Mouse (Mus musculus) stomach, postnatal 0 days (tissue): ENCODE data around the gene Ost4.

Experiments
- CTCF ChIP-seq: IDR thresholded peaks from 2 replicates; pipeline ENCODE4 v1.5.1; 2016; ENCODE audit warnings: antibody characterized with exemption, low read depth, mild to moderate bottlenecking, moderate library complexity
- EP300 ChIP-seq: optimal IDR thresholded peaks from 2 replicates; pipeline ENCODE3; 2016; ENCODE audit warnings: antibody characterized with exemption

DNA sequence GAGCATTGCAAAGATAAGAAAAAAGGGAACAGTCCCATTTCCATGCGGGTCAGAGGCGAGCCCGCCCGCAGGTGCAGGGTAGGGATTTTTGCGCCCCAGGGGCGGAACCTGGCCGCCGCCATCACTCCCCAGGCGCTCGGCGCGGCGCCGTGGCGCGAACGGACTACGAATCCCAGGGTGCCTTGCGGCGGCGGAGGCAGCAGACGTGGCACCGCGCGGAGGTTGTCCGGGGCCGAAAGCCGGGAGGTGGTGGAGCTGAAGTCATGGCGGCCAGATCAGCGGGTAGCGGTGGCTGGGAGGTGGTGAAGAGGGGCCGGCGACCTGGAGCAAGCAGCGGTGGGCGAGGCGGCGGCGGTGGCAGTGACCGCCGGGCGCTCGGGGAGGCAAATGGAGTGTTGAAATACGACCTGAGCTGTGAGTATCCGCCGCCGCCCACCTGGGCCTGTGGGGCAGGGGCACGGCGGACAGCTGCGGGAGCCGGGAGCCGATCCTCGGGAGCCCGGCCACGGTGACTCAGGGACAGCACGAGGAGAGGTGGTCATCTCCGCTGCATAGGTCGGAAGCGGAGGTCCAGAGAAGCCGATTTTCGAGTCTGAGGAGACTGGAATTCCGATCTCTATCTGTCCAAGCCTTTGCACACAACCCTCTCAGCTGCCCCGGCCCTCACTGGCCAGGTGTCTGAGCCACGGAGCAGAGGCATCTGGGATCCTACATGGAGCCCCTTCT is 38.0 kb downstream of the Ost4 start:
- TF ChIP-seq CTCF (peak; percentile 25; the same call in 1 of the 2 replicates), EP300 (no peak)
